Mouse (Mus musculus) heart, postnatal 14 days (tissue): ENCODE data around the gene Bpifa1. TPM values are rescaled to one million over a fixed set of nuclear protein-coding genes. Genes with fewer than 3 reads are reported as not detected.

Experiments used
- DNase-seq, 2 experiments: peaks; one replicate each; pipeline ENCODE4 v3.0.0; 2021 to 2022
- intact Hi-C: fragments of 180-260 bp; cut with DNase I; formaldehyde crosslinking; loops from one replicate; pipeline ENCODE4 v1.15.1; 2025
- total RNA-seq, 2 experiments: library from RNA; stranded (reverse); gene quantifications; 2 replicates each; pipeline ENCODE4 v1.2.3; 2021

Bpifa1 gene
- total RNA-seq, 2 experiments from 2014 or later: 8.4 TPM; not detected in 1

DNA sequence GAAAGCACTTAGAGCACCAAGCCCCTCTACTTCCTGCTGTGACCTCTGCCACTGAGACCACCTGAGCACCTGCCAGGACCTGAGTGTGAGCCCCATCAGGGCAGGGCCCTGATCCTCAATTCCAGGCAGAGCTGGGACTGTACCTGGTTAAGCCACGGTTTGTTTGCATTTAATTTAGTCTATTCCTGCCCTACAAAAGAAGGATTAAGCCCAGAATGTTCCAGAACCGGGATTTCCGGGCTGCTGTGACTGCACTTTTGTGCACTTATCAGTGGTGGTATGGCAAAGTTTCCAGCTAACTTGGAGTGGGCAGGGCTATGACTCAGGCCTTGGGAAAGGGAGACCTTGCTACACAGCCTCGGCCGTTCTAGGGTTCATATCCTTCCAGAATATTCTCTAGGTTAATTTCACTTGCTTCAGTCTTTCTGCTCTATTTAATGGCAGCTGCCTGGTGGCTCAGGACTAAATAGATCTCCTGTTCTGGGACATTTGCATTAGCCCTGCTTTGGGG, 51.4 kb downstream of the Bpifa1 start:
- DNase-seq: no peak
- intact Hi-C loops: no loop called here

DNA sequence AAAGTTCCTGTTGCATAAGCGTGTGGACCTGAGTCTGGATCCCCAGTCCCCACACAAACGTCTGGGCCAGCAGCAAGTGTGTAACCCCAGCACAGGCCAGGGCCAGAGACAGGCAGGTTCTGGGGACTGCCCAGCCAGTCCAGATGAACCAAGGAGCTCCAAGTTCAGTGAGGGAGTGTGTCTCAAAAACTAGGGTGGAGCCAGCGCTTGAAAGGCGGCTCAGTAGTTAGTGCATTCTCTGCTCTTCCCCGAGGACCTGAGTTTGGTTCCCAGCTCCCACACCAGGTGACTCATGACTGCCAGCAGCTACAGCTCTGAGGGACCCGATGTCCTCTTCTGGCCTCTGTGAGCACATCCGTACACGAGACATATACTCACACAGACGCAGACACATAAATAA, 54.4 kb downstream of the Bpifa1 start:
- intact Hi-C loops: no loop called here
- no peak for DNase-seq

Other genes with a start within 250 kb of the Bpifa1 start
- gene Bpifb6, start 242.5 kb upstream of the Bpifa1 start, total RNA-seq: not detected
- gene Bpifb3, start 224.7 kb upstream of the Bpifa1 start, total RNA-seq: not detected
- not detected for gene Bpifb4, start 204.7 kb upstream of the Bpifa1 start, total RNA-seq
- gene Bpifa6, start 167.9 kb upstream of the Bpifa1 start, total RNA-seq: not detected
- not detected for gene Bpifa2, start 134.6 kb upstream of the Bpifa1 start, total RNA-seq
- gene Bpifa3, start 12.5 kb upstream of the Bpifa1 start, total RNA-seq: not detected
- gene Bpifa5, start 19.7 kb downstream of the Bpifa1 start, total RNA-seq: not detected
- gene Bpifb1, start 47.9 kb downstream of the Bpifa1 start, total RNA-seq: 1 to 10 TPM in 1 of 2 experiments, not detected in 1; 2.2 TPM
- gene Bpifb5, start 80.9 kb downstream of the Bpifa1 start, total RNA-seq: not detected
- gene Bpifb9a, start 115.0 kb downstream of the Bpifa1 start, total RNA-seq: not detected
- gene Bpifb9b, start 164.3 kb downstream of the Bpifa1 start, total RNA-seq: not detected
- gene Cdk5rap1, start 230.1 kb downstream of the Bpifa1 start, total RNA-seq: 10 to 100 TPM; 19.0 to 19.2 TPM